Mouse (Mus musculus) liver, adult 2 months (tissue): ENCODE data around the gene 2310039H08Rik. TPM values are rescaled to one million over a fixed set of nuclear protein-coding genes. Genes with fewer than 3 reads are reported as not detected.
"Not testable (repeated sequence)": the region's sequence is repeated elsewhere in the genome, so short reads cannot be mapped to it uniquely, and the experiment has no call there.

ENCODE experiments used
- DNase-seq: peaks from one replicate; pipeline ENCODE4 v3.0.0-alpha.2; 2011; ENCODE audit warnings: low read depth, low spot score; ENCODE audit errors: extremely low read depth
- H3K27ac ChIP-seq: fragments of 200-500 bp; replicated peaks from 2 replicates; pipeline ENCODE4 v1.5.1; 2012; ENCODE audit warnings: low read depth, mild to moderate bottlenecking, control low read depth, inconsistent platforms, low read length; ENCODE audit not compliant: insufficient read depth
- H3K27me3 ChIP-seq: fragments of 200-500 bp; 2 replicates; pipeline ENCODE4 v1.6.1; 2012; ENCODE audit warnings: mild to moderate bottlenecking, moderate library complexity, low read length, inconsistent platforms; ENCODE audit not compliant: control insufficient read depth, insufficient read depth
- H3K36me3 ChIP-seq: fragments of 200-500 bp; 2 replicates; pipeline ENCODE4 v1.6.1; 2012; ENCODE audit warnings: low read length, inconsistent platforms; ENCODE audit not compliant: control insufficient read depth, insufficient read depth
- H3K4me1 ChIP-seq: fragments of 200-500 bp; 2 replicates; pipeline ENCODE4 v1.6.1; 2011; ENCODE audit warnings: low read length; ENCODE audit not compliant: control insufficient read depth, insufficient read depth
- H3K4me3 ChIP-seq: fragments of 200-500 bp; 2 replicates; pipeline ENCODE4 v1.5.1; 2011; ENCODE audit warnings: low read depth, mild to moderate bottlenecking, control low read depth, low read length, moderate library complexity; ENCODE audit not compliant: insufficient read depth
- H3K79me2 ChIP-seq: fragments of 200-500 bp; 2 replicates; pipeline ENCODE4 v1.6.1; 2012; ENCODE audit warnings: inconsistent platforms, mild to moderate bottlenecking, low read length, moderate library complexity; ENCODE audit not compliant: control insufficient read depth, insufficient read depth
- H3K9ac ChIP-seq: fragments of 200-500 bp; 2 replicates; pipeline ENCODE4 v1.6.1; 2012; ENCODE audit warnings: low read depth, mild to moderate bottlenecking, control low read depth, inconsistent platforms, low read length
- CTCF ChIP-seq: fragments of 200-500 bp; IDR thresholded peaks from 2 replicates; pipeline ENCODE4 v1.5.1; 2011; ENCODE audit warnings: low read depth, low read length, control low read depth
- POLR2A ChIP-seq: fragments of 200-500 bp; IDR thresholded peaks from 2 replicates; pipeline ENCODE4 v1.6.1; 2011; ENCODE audit warnings: low read length, control low read depth; ENCODE audit not compliant: insufficient read depth; ENCODE audit errors: extremely low read depth
- WGBS: fragments of 180-500 bp; shearing (Covaris S2); methylation state at CpG from one replicate; pipeline ENCODE4 v1.1.7; 2018; 5-methylcytosine and 5-hydroxymethylcytosine counted together
- polyA plus RNA-seq: library from polyadenylated mRNA; depleted of rRNA; stranded (reverse); fragments of >200 nt; gene quantifications from 2 replicates; pipeline ENCODE4 v1.2.3, GENCODE M21; 2012
- total RNA-seq: library from RNA; depleted of rRNA; stranded (reverse); fragments of >200 nt; gene quantifications from 2 replicates; pipeline ENCODE4 v1.2.3, GENCODE M21; 2014

2310039H08Rik gene
- total and polyA plus RNA-seq, 2 experiments = 97.6 to 167 TPM

- peaks cover 12% of the 10 kb centered on the region; the same call in 1 of the 2 replicates for H3K79me2 ChIP-seq
- DNase-seq = peak; percentile 82
- peak within 1 kb of the TSS; percentile 67 for H3K4me3 ChIP-seq
- TF ChIP-seq CTCF (peak; percentile 36; the same call in 1 of the 2 replicates), POLR2A (peak; percentile 87)
- peaks cover 26% of the 10 kb centered on the region for H3K36me3 ChIP-seq
- WGBS = under 1% methylated on average over 44 of the region's 44 CpGs
- peak within 1 kb of the TSS; percentile 80 for H3K27ac ChIP-seq
- no peaks in the 10 kb centered on the region for H3K27me3 ChIP-seq
- peaks cover 3% of the 10 kb centered on the region; the same call in 1 of the 2 replicates for H3K4me1 ChIP-seq
- peak within 1 kb of the TSS; percentile 95 for H3K9ac ChIP-seq
Observed at GRCm38 (mm10) chr17:46782341-46783221, 10.1 kb downstream of the 2310039H08Rik start, which contains the start of gene Rpl7l1. TSS of gene Rpl7l1 (minus strand) at chr17:46782672.

GRCm38 (mm10) chr17:46783222-46783565 is 10.8 kb downstream of the 2310039H08Rik start:
- H3K9ac ChIP-seq = no peak overlapping the region
- peaks cover 22% of the 10 kb centered on the region for H3K36me3 ChIP-seq
- H3K4me1 ChIP-seq = peaks cover 3% of the 10 kb centered on the region; the same call in 1 of the 2 replicates
- no peak for DNase-seq
- 73% methylated on average over 2 of the region's 2 CpGs for WGBS
- peaks cover 12% of the 10 kb centered on the region; the same call in 1 of the 2 replicates for H3K79me2 ChIP-seq
- no peak overlapping the region for H3K27ac ChIP-seq
- no peak overlapping the region for H3K4me3 ChIP-seq
- no peaks in the 10 kb centered on the region for H3K27me3 ChIP-seq
- TF ChIP-seq POLR2A = no peak
- no peak for TF ChIP-seq CTCF

- no peak overlapping the region for H3K9ac ChIP-seq
- H3K27ac ChIP-seq = no peak overlapping the region
- H3K36me3 ChIP-seq = no peaks in the 10 kb centered on the region
- no peak for DNase-seq
- WGBS = 86% methylated on average over 5 of the region's 5 CpGs
- TF ChIP-seq POLR2A (no peak), CTCF (no peak)
- no peaks in the 10 kb centered on the region; the same call in 1 of the 2 replicates for H3K4me1 ChIP-seq
- H3K79me2 ChIP-seq = peaks cover 1% of the 10 kb centered on the region; the same call in 1 of the 2 replicates
- H3K27me3 ChIP-seq = no peaks in the 10 kb centered on the region
- no peak overlapping the region for H3K4me3 ChIP-seq
Observed at GRCm38 (mm10) chr17:46786952-46787351, 14.5 kb downstream of the 2310039H08Rik start.

GRCm38 (mm10) chr17:46787974-46788373 is 15.5 kb downstream of the 2310039H08Rik start:
- H3K79me2 ChIP-seq, H3K27ac ChIP-seq, DNase-seq, H3K4me3 ChIP-seq, H3K27me3 ChIP-seq, H3K9ac ChIP-seq, H3K4me1 ChIP-seq, H3K36me3 ChIP-seq: not testable (repeated sequence)
- WGBS = 86% methylated on average over 2 of the region's 2 CpGs

GRCm38 (mm10) chr17:46792963-46793362 is 20.5 kb downstream of the 2310039H08Rik start:
- H3K4me3 ChIP-seq = no peak overlapping the region
- H3K27ac ChIP-seq = no peak overlapping the region
- no peaks in the 10 kb centered on the region for H3K4me1 ChIP-seq
- no peaks in the 10 kb centered on the region for H3K79me2 ChIP-seq
- TF ChIP-seq POLR2A (no peak), CTCF (no peak)
- H3K36me3 ChIP-seq = no peaks in the 10 kb centered on the region; the same call in 1 of the 2 replicates
- no peaks in the 10 kb centered on the region for H3K27me3 ChIP-seq
- no peak overlapping the region for H3K9ac ChIP-seq
- 77% methylated on average over 2 of the region's 2 CpGs for WGBS
- no peak for DNase-seq

GRCm38 (mm10) chr17:46796743-46797142 is 24.3 kb downstream of the 2310039H08Rik start:
- WGBS = 94% methylated on average over 4 of the region's 4 CpGs
- TF ChIP-seq CTCF (no peak), POLR2A (no peak)
- Histone ChIP-seq H3K79me2 (no peaks in the 10 kb centered on the region), H3K9ac (no peak overlapping the region), H3K27me3 (no peaks in the 10 kb centered on the region), H3K27ac (no peak overlapping the region), H3K4me3 (no peak overlapping the region), H3K36me3 (peaks cover 14% of the 10 kb centered on the region), H3K4me1 (no peaks in the 10 kb centered on the region)
- DNase-seq = no peak
